Mouse (Mus musculus) v-Abl transformed pro-B cells (cell line): ENCODE data around the gene Pax6.

ENCODE experiments used
- in situ Hi-C, 2 experiments: fragments of 400-800 bp; cut with MboI; formaldehyde crosslinking; loops; one replicate each; pipeline ENCODE4 v1.15.1; 2025; ENCODE audit not compliant: unreplicated experiment in 2 of 2

Pax6 gene

DNA sequence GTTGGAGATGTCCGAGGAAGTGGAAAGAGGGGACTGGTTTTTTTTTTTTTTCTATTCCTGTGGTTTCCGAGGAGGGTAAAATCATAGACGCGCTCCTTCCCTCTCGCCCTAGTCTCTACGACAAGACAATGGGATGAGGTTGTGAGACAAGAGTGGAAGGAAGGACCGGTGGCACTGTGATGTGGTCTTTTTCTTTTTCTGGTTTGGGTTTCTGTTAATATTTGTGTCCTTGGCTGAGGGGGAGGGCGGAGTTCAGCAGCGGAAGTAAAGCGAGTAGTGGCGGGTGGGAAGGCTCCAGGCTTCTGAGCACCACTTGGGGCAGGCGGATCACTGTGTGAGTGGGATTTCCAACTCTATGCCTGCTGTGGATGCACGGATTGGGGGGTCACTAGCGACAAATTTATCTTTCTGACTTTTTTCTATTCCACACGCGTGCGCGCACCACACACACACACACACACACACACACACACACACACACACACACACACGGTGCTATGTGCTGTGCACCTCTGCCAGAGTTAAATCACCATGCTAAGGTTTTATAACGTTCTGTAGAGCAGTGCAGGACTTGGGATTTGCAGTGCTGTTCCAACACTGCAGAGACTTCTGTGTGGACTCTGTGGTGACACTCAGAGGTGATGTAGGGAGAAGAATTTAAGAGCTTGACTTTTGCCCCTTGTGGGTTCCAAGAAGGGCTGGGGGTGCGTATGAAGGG lies 14.1 kb downstream of the Pax6 start:
- in situ Hi-C loops: no loop called here

DNA sequence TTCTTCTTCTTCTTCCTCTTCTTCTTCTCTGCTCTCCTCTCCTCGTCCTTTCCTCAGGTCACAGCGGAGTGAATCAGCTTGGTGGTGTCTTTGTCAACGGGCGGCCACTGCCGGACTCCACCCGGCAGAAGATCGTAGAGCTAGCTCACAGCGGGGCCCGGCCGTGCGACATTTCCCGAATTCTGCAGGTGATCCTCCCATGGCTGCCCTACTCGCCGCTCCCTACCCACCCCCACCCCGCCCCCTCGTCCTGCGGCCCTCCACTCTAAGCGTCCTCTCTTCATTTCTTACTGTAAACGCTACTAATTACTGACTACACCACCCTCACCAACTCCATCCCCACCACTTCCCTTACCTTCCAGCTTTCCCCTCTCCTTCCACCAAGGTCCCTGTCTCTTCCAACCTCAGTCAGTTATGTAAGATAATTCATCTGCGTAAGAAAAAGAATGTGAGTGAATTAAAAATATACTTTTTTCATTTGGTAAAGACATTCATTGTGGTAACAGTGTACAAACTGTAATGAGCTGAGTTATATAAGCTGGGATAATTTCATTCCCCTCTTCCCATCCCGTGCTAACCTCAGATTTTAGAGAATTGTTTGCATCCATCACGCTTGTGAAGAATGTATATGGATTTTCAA lies 15.2 kb downstream of the Pax6 start:
- in situ Hi-C loops: no loop called here

DNA sequence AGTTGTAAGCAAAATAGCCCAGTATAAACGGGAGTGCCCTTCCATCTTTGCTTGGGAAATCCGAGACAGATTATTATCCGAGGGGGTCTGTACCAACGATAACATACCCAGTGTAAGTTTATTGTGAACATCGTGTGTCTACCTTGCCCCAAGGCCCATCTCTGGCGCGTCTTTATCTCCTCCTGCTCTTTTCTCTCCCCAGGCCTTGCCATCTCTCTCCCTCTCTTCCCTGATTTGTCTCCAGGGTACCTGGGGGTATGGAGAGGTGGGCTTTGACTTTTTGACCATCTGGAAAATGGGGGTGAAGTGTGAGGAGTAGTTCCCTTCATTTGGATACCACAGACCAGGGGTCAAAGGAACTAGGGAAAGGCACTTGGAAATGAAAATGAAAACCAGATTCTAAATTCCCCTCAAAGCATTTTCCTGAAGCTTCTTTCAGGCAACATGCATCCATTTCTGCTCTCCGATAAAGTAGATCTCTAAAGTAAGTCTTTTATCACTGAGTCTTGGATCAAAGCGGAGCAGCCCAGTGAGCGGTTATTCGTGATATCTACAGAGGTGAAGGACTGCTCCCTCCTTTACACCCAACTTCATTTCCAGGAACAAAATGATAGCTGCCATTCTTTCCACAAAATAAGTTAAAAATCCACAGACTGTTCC lies 16.4 kb downstream of the Pax6 start:
- in situ Hi-C loops: no loop called here

DNA sequence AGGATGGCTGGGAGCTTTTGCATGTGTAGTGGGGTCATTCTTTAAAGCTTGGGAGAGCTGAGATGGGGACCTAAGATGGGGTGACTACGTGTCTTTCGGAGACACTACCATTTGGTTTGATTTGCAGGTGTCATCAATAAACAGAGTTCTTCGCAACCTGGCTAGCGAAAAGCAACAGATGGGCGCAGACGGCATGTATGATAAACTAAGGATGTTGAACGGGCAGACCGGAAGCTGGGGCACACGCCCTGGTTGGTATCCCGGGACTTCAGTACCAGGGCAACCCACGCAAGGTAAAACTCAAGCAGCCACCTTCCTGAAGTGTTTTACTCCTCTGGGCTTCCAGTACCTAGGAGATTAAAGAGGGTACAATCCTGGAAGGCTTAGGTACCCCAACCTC lies 17.0 kb downstream of the Pax6 start:
- in situ Hi-C loops: no loop called here

DNA sequence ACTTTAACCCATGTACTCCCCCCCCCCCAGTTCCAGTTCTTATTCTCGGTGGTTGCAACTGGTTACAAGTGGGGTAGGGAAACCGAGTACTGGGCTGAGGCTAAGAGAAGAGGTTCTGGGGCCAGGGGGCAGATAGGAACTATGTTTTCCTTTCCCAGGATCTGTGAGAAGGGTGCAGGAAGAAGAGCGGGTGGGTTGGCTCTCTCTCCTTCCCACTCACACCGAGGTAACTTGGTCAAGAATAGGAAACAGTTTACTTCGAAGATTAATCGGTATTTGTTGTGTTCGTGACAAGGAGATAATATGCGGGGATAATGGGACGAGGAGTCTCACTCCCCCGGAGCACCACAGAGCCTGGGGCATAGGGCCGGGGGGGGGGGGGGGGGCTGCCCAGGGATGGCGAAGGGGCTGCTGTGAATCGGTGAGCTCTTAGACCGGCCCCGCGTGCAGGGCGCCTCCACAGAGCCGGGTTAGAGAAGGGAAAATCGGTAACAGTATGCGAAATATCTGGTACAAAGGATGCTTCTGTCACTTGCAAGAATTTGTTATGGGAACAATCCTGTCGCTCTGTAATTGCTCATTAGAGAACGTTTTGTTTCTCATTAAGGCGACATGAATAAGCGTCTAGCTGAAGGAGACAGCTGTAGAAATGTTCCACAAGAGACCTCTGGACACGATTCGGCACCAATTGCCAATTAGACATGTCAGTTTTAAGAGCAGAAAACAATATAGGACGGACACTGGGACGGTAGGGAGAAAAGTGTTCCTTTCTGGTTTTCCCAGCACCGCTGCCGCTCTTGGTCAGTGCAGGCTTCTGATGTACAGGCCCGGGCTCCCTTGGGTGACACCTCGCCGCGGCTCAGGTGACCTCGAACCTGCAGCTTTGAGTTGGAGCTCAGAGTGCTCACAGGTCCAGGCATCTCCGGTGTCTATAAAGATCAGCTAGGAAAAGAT lies 17.9 kb downstream of the Pax6 start:
- in situ Hi-C loops: no loop called here

DNA sequence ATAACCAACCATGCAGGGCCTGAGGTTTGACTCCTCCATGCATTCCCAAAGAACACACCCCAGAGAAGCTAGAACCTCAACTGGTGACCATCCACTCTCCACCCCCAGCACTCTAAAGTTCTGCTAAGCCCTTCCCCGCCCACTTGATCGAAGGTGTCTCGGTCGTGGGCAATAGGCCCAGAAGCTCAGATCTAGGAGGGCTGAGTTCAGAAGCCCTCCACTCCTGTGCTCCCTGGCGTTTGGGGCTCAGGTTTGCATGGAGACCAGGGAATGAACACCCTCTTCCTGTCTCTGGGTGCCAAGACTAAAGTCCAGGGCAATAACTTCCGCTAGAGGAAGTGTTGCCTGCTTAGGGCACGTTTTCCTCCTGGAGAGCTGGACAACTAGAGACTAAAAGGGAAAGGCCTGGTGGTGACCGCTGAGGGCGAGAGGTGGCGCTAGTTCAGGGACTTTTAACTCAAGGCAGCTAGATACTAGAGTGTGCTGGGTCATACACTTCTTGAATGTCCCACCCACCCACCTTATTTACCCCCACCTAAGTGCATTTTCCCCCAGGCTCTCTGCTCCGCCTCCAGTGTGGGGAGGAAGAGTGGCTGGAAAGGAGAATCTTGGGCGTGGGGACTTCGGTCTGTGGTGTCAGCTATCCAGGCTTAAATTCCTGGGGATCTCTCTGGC lies 18.8 kb downstream of the Pax6 start:
- in situ Hi-C loops: no loop called here

DNA sequence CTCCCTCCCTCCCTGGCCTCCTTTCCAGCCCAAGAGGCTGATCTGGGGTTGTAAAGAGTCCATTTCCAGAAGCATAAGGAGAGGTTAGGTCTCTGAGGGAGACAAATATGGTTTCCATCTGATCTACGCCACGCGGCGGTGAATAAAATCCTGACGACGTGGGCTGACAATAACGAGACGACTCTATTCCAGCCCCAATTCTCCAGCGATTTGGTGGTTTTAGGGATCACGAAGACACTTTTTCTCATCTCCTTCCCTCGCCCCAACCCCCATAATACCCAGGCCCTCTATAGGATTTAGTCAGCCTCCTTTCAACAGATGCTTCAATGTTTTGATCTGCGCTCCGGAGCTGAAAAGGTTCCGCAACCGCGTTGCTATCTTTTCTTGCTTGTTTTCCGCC lies 19.3 kb downstream of the Pax6 start:
- in situ Hi-C loops: no loop called here

DNA sequence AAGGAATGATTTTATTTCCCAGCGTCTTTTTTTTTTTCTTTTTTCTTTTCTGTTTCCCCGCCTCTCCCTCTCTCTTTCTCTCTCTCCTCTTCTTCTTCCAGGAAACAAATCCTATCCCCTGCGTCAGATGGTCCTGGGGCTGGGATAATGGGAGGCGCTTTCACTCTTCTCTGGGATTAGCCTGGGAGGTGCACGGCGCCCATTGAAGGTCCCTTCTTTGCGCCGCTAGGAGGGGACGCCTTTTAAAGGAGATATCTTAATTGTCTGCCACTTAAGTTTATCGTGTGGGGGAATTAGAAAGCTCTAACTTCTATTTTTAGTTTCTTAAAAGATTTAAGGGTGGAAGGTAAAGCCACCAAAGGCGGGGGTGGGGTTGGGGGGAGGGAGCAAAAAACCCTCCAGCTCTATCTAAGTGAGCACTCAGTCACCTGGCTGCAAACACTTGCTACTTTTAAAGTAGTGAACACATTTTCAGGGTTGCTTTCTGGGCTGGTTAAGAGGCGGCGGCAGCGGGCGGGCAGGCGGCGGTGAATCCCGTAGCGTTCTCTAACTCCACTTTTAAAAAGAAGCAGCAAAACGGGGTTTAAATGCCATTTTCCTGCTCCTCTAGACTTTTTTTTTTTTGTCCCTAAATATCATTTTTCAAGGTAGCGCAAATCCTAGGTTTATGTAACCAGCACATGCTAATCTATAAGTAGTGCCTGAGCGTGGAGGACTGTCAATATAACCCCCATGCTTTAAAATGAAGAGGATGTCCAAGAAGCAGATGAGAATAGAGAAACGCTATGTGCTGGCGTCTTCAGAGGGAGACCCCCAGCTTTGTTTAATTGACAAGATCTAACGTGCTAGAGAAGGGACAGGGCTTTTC lies 20.0 kb downstream of the Pax6 start:
- in situ Hi-C loops: no loop called here

DNA sequence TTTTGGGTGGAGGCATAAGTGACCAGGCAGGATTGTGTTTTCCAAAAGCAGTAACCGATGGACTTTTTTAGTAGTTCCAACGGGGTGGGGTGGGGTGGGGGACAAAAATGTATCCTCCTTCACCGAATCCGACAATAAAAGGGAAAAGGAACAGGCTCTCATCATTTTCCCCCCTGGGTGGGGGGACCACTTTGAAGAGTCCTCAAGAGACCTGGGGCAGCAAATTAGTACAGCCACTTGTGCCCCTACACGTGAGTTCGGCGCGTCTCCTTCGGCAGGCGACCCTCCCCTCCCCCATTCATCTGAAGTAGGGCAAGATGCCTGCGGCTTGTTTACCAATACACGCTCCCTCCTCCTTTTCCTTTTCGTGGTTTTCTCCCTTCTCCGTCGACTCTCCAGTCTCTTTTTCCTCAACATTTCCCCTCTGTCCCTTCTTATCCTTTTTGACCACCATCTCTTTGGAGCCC lies 20.6 kb downstream of the Pax6 start:
- in situ Hi-C loops: no loop called here

DNA sequence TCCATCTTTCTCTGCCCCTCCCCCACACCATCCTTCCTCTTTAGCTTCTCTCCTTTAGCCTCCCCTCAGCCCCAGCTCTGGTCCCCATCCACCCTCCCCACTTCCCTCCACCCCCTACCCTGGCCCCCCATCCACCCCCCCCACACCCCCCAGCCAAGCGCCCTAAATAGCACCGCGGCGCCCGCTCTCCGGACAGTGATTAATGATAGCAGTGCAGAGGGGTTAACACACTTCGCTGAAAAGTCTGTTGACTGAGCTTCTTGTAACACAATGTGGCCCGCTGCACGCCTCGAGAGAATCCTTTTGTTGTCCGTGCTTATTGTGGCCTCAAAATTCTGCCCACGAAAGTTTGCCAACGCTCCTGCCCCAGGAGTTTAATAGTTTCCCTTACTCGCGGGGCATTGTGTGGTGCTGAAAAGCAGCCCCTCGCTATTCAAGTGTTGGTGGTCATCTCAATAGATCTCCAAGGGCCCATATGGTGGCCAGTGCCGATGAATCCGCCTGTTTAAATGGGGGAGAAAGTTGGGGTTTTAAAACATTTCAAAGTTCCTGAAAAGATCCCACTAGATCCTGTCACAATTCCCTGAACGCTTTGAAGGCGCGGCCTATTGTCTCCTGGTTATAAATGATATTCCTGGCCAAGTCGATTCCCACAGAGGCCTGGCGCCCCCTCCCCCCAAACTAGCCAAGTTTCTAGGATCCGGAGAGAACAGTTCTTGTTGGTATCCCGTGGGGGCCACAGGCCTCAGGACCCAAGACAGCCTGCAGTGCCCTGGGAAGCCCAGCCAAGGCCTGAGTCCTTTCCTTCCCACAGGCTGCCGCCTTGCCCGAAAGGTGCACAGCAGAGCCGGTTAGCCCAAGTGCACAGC lies 21.3 kb downstream of the Pax6 start:
- in situ Hi-C loops: no loop called here

DNA sequence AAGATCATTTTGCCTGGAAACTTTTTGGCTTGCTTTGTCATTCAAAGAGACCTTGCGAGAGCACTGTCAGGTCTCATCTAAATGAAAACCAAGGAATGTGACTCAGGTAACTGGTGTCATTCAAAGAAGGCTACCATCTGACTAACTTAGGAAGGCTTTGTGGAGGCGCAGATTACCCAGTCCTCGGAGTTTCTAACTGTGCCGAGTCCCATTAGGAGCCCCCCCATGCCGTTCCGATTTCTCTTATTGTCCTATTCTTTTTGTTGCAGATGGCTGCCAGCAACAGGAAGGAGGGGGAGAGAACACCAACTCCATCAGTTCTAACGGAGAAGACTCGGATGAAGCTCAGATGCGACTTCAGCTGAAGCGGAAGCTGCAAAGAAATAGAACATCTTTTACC lies 22.6 kb downstream of the Pax6 start:
- in situ Hi-C loops: no loop called here

DNA sequence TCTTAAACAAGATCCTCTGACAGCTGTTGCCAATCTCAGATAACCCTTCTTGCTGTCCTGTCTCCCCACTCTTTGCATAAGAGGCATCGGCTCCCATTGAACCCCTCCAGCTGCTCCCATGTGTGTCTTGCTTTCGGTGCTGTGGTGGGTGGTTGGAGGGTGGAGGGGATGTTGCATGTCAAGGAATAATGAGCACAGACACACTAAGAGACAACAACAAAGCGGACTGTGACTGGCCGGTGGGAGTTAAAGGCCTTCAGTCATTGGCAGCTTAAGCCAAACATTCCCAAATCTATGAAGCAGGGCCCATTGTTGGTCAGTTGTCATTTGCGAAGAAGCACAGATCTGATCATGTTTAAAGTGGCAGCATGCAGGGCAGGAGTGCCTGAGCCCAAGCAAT lies 29.0 kb downstream of the Pax6 start:
- in situ Hi-C loops: no loop called here

DNA sequence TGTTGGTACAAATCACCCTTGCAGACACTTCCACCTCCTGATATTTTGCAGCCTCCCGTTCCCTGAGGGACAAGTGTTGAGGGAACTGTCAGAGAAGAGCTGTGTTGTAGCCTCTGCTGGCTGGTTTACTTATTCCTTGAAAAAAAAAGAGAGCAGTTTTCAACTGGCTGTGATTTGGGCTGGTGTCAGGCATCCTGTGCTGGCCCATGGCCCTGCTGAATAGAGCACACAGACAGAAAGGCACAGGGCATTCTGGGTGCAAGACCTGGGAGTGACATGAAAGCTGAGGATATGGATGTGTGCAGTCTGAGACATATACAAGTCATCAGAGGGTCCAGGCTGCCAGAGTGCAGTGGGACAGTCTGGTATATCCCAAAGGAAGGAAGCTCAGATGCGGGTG lies 29.9 kb downstream of the Pax6 start:
- in situ Hi-C loops: no loop called here

DNA sequence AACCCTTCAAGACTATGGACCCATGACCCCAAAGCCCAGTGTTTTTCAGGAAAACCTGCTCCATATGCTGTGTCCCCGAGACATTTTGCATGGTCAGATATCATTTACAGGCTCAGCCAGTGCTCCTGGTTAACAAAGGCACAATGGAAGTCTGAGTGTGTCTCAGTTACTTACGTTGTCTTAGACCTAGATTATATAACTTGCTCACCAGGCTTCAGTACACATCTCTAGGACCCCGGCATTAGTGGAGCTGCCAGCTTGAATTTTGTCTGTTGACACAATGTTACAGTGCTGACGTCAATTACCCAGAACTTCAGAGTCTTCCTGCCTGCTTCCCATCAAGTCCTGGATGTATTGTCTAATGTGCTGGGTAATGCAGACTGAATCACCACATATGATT lies 33.1 kb downstream of the Pax6 start:
- in situ Hi-C loops: no loop called here

DNA sequence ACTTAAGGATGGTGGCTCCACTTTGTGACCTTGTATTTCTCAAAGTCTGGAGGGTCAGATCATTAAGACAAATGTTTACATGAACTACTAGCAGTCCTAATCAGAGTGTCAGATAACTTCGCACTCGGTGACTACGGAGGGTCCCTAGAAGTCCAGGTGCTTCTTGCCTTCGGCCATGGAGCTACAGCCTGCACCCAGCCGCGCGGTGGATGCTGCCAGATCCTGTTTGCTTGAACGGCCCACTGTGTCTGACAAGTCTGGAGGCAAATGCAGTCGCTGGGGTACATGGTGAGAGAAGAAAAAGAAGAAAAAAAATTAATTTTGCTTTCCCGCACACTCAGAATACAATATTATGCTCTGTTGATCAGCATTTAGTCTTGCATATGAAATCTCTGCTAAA lies 33.9 kb downstream of the Pax6 start:
- in situ Hi-C loops: no loop called here

DNA sequence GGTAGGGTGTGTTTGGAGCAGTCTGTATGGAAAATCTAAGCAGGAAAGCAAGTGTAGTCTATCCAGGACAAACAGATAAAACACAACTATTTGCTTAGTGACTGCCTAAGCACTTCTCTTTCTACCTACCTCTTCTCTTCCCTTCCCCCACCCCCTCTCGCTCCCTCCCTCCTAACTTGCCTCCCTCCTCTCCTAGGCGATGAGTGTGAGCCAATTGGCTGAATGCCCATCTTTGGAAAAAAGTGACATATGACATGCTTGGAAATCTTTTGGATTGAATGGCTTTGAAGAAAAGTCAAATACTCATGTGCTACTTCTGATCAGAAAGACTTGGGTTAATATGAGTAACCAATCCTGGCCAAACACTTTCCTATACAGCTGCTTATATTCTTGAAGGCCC lies 36.6 kb downstream of the Pax6 start:
- in situ Hi-C loops: no loop called here

DNA sequence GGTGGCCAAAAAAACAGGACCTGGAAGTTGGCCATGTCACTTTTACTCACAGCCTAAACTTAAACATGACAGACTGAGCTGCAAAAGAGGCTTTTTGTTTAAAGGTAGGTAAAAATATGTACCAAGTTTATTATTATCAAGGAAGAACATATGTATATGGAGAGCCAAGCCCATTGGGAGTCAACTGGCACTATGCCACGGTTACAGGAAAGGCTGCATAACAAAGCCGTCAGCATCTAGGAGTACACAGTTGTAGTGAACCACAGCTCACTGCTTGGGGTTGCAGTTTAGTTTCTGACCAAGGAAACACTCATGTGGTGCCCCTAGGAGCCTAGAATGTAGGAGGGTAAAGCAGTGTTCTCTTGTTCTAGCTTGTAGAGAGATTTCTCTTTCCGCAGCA lies 40.4 kb downstream of the Pax6 start:
- in situ Hi-C loops: no loop called here

DNA sequence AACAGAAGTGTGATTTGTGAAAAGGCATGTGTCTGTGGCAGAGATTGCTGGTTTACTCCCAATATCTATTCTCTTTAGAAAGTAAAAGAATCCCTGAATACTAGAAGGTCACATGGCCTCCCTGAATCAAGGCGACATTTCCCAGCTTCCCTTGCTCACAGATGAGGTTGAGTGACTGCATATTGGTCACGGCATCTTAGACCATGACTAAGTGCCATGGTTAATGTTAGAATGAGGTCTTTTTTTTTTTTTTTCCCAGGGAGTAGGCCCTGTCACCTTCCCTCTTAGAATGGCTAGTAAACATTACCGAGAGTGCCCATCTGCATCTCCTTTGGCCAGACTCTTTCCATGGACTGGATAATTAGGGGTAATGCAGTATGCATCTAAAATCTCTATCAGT lies 41.8 kb downstream of the Pax6 start:
- in situ Hi-C loops: no loop called here
